Mouse (Mus musculus): Measurements from ENCODE around the gene Ctdsp1. TPM values are rescaled to one million over a fixed set of nuclear protein-coding genes. Genes with fewer than 3 reads are reported as not detected.

The Ctdsp1 gene
- polyA plus RNA-seq, 1 experiment from 2014 or later = 31.0 TPM

DNA sequence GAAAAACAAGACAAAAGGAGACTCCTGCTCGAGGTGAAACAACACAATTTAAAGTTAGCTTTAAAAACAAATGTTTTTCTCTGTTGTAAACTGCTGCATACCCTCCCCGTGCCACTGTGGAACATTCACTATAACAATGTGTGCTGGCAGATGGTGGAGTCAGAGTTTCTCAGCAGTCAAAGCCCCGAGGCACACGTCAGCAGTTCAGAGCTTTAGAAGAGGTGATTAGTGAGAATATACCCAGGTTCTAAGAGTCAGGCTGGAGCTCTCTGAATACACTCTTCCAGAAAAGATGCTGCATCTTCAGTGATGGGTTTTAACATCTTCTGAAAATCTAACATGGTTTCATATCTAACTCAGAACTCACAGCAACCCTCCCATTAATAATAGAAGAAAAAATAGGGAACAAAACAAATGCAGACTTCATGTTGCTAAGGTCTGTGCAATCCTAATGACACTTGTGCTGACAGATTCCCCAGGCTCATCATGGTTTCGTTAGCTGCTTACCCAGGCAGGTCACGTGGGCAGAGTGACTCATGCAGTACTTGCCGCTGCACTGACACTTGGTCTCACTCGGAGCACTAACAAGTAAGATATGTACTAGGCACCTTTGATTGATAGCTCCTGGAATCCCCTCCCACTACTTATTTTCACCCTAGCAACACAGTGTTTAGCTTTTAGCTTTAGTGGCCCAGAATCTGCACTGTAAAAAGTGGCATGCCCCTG is 46.6 kb downstream of the Ctdsp1 start:
- Histone ChIP-seq H3K9me3 (no peaks in the 10 kb centered on the region), H3K4me1 (no peaks in the 10 kb centered on the region), H3K4me3 (no peak overlapping the region), H3K36me3 (peaks cover 70% of the 10 kb centered on the region), H3K9ac (replicated peaks) (no peak overlapping the region), H3K27me3 (no peaks in the 10 kb centered on the region), H3K27ac (replicated peaks) (no peak overlapping the region), H3K4me2 (replicated peaks) (no peak overlapping the region)
- WGBS = 87% methylated on average over 8 of the region's 8 CpGs
- no peak for ATAC-seq (ENCODE audit: low FRiP score, low read depth)

GRCm38 (mm10) chr1:74439166-74439876 is 48.0 kb downstream of the Ctdsp1 start:
- H3K9ac ChIP-seq (replicated peaks) = no peak overlapping the region
- no peak overlapping the region for H3K27ac ChIP-seq (replicated peaks)
- H3K4me3 ChIP-seq = no peak overlapping the region
- no peak overlapping the region for H3K4me2 ChIP-seq (replicated peaks)
- no peaks in the 10 kb centered on the region for H3K27me3 ChIP-seq
- H3K36me3 ChIP-seq = peaks cover 72% of the 10 kb centered on the region
- ATAC-seq (ENCODE audit: low FRiP score, low read depth) = no peak
- H3K9me3 ChIP-seq = no peaks in the 10 kb centered on the region
- no peaks in the 10 kb centered on the region for H3K4me1 ChIP-seq
- 93% methylated on average over 19 of the region's 19 CpGs for WGBS

DNA sequence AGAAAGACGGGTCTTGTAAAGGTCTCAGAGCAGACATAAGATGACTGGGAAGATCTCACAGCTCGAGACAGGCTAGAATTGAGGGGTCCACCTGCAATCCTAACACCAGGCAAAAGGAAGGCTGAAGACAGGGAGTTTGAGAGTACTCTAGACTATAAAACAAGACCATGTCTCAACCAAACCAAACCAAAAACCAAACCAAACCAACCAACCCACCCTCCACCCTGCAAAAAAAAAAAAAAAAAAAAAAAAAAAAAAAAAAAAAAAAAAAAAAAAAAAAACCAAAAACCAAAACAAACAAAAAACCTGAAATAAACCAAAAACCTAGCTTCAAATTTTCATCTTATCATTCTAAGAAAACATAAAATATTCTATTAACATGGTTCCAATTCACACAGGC is 53.2 kb downstream of the Ctdsp1 start:
- no peak for ATAC-seq (ENCODE audit: low FRiP score, low read depth)
- H3K27ac ChIP-seq (replicated peaks) = no peak overlapping the region
- no peak overlapping the region for H3K4me3 ChIP-seq
- H3K9ac ChIP-seq (replicated peaks) = no peak overlapping the region
- no peaks in the 10 kb centered on the region for H3K9me3 ChIP-seq
- H3K4me1 ChIP-seq = no peaks in the 10 kb centered on the region
- H3K4me2 ChIP-seq (replicated peaks) = no peak overlapping the region
- H3K27me3 ChIP-seq = no peaks in the 10 kb centered on the region
- H3K36me3 ChIP-seq = peaks cover 62% of the 10 kb centered on the region
- 85% methylated on average over 2 of the region's 2 CpGs for WGBS

MicroRNAs within 50 kb of the gene (microRNA counts, 519-probe panel; counts per million panel counts)
- microRNA mmu-miR-26b = 3,469 counts per million, percentile 18 among the panel's probes with 10 or more counts

Small RNAs within 50 kb of the gene (microRNA-seq; reads per million reads assigned to microRNA genes)
- 24,025 reads per million, percentile 98 among the genes with 10 or more reads in this experiment for gene Mir26b

Other genes with a start within 250 kb of the Ctdsp1 start
- 0.09 and 0.10 TPM in 2 replicates for gene Cxcr2, start 237.5 kb upstream of the Ctdsp1 start, polyA plus RNA-seq (2016; fragmentation: Nextera tagmentation; extraction: Ambion mirVana)
- gene Cxcr1, start 196.9 kb upstream of the Ctdsp1 start, polyA plus RNA-seq (2016; fragmentation: Nextera tagmentation; extraction: Ambion mirVana) = not detected in 2 replicates
- 357 and 363 TPM in 2 replicates for gene Arpc2, start 155.4 kb upstream of the Ctdsp1 start, polyA plus RNA-seq (2016; fragmentation: Nextera tagmentation; extraction: Ambion mirVana)
- gene Gpbar1, start 113.0 kb upstream of the Ctdsp1 start, polyA plus RNA-seq (2016; fragmentation: Nextera tagmentation; extraction: Ambion mirVana) = not detected in 2 replicates
- gene Aamp, start 106.8 kb upstream of the Ctdsp1 start, polyA plus RNA-seq (2016; fragmentation: Nextera tagmentation; extraction: Ambion mirVana) = 176 and 181 TPM in 2 replicates
- 75.0 and 85.3 TPM in 2 replicates for gene Pnkd, start 106.6 kb upstream of the Ctdsp1 start, polyA plus RNA-seq (2016; fragmentation: Nextera tagmentation; extraction: Ambion mirVana)
- gene Tmbim1, start 85.9 kb upstream of the Ctdsp1 start, polyA plus RNA-seq (2016; fragmentation: Nextera tagmentation; extraction: Ambion mirVana) = 6.7 and 9.8 TPM in 2 replicates
- 0.58 and 0.66 TPM in 2 replicates for gene Catip, start 29.4 kb upstream of the Ctdsp1 start, polyA plus RNA-seq (2016; fragmentation: Nextera tagmentation; extraction: Ambion mirVana)
- 2.3 and 2.4 TPM in 2 replicates for gene Slc11a1, start 16.3 kb upstream of the Ctdsp1 start, polyA plus RNA-seq (2016; fragmentation: Nextera tagmentation; extraction: Ambion mirVana)
- gene Vil1, start 17.9 kb downstream of the Ctdsp1 start, polyA plus RNA-seq (2016; fragmentation: Nextera tagmentation; extraction: Ambion mirVana) = 0.28 and 0.55 TPM in 2 replicates
- gene Cnot9, start 114.5 kb downstream of the Ctdsp1 start, polyA plus RNA-seq (2016; fragmentation: Nextera tagmentation; extraction: Ambion mirVana) = 74.3 TPM in 2 replicates
- 1.1 and 1.5 TPM in 2 replicates for gene Plcd4, start 151.4 kb downstream of the Ctdsp1 start, polyA plus RNA-seq (2016; fragmentation: Nextera tagmentation; extraction: Ambion mirVana)
- 42.1 and 44.2 TPM in 2 replicates for gene Usp37, start 152.8 kb downstream of the Ctdsp1 start, polyA plus RNA-seq (2016; fragmentation: Nextera tagmentation; extraction: Ambion mirVana)
- 10.6 and 11.2 TPM in 2 replicates for gene Zfp142, start 196.7 kb downstream of the Ctdsp1 start, polyA plus RNA-seq (2016; fragmentation: Nextera tagmentation; extraction: Ambion mirVana)
- gene Bcs1l, start 196.8 kb downstream of the Ctdsp1 start, polyA plus RNA-seq (2016; fragmentation: Nextera tagmentation; extraction: Ambion mirVana) = 16.4 and 17.0 TPM in 2 replicates
- gene Rnf25, start 209.9 kb downstream of the Ctdsp1 start, polyA plus RNA-seq (2016; fragmentation: Nextera tagmentation; extraction: Ambion mirVana) = 31.5 and 35.5 TPM in 2 replicates
- gene Stk36, start 209.9 kb downstream of the Ctdsp1 start, polyA plus RNA-seq (2016; fragmentation: Nextera tagmentation; extraction: Ambion mirVana) = 25.3 and 25.9 TPM in 2 replicates

Data from midbrain, embryonic 12.5 days (tissue).